Mouse (Mus musculus) stomach, embryonic 14.5 days (tissue): ENCODE measurements around the gene Irf4. TPM values are rescaled to one million over a fixed set of nuclear protein-coding genes. Genes with fewer than 3 reads are reported as not detected.
A peak's percentile ranks its signal among the peaks of the same experiment; 100 is the strongest.

Experiments used
- ATAC-seq: fragments of 200-750 bp; cut with Nextera tagmentation; 2 replicates; pipeline ENCODE4 v1.8.0; 2017; ENCODE audit warnings: low read depth, moderate TSS enrichment; ENCODE audit not compliant: insufficient number of reproducible peaks, insufficient read depth, low FRiP score
- H3K27ac ChIP-seq: fragments of 300-500 bp; sonication (generic); 2 replicates; pipeline ENCODE4 v1.5.1; 2014; ENCODE audit warnings: mild to moderate bottlenecking, low read length, moderate library complexity, mixed read lengths
- H3K27me3 ChIP-seq: fragments of 300-500 bp; sonication (generic); 2 replicates; pipeline ENCODE4 v1.6.1; 2014; ENCODE audit warnings: low read length, control low read depth, mixed read lengths; ENCODE audit not compliant: control insufficient read depth, insufficient read depth
- H3K36me3 ChIP-seq: fragments of 300-500 bp; sonication (generic); 2 replicates; pipeline ENCODE4 v1.6.1; 2014; ENCODE audit warnings: mild to moderate bottlenecking, control low read depth, low read length, moderate library complexity, mixed read lengths; ENCODE audit not compliant: control insufficient read depth, insufficient read depth
- H3K4me1 ChIP-seq: fragments of 300-500 bp; sonication (generic); 2 replicates; pipeline ENCODE4 v1.6.1; 2014; ENCODE audit warnings: low read length, control low read depth, mixed read lengths; ENCODE audit not compliant: control insufficient read depth, insufficient read depth
- H3K4me2 ChIP-seq: fragments of 300-500 bp; sonication (generic); replicated peaks from 2 replicates; pipeline ENCODE4 v1.6.1; 2014; ENCODE audit warnings: low read depth, low read length, control low read depth
- H3K4me3 ChIP-seq: fragments of 300-500 bp; sonication (generic); 2 replicates; pipeline ENCODE4 v1.5.1; 2014; ENCODE audit warnings: low read depth, low read length, control low read depth
- H3K9ac ChIP-seq: fragments of 300-500 bp; sonication (generic); replicated peaks from 2 replicates; pipeline ENCODE4 v1.6.1; 2014; ENCODE audit warnings: low read depth, mild to moderate bottlenecking, control low read depth, low read length, moderate library complexity, mixed read lengths
- H3K9me3 ChIP-seq: fragments of 300-500 bp; sonication (generic); 2 replicates; pipeline ENCODE4 v1.6.1; 2016; ENCODE audit warnings: low read depth, low read length, control low read depth; ENCODE audit not compliant: control insufficient read depth
- WGBS: fragments of 180-500 bp; shearing (Covaris S2); extraction: QIAGEN DNeasy Blood & Tissue Kit; methylation state at CpG from one replicate; pipeline ENCODE4 v1.1.7; 2014; 5-methylcytosine and 5-hydroxymethylcytosine counted together
- polyA plus RNA-seq: library from polyadenylated mRNA; unstranded; fragments of >200 nt; fragmentation: Nextera tagmentation; extraction: Ambion mirVana; gene quantifications from 2 replicates; pipeline ENCODE4 v1.2.1, GENCODE M21; 2014

Gene Irf4
- polyA plus RNA-seq, result 0.10 and 0.31 TPM in 2 replicates

GRCm38 (mm10) chr13:30749021-30749556, at the start of gene Irf4:
Irf4 (plus strand) TSS chr13:30749226.
- H3K4me1 ChIP-seq, result peaks cover 3% of the 10 kb centered on the region; the same call in 1 of the 2 replicates
- H3K4me3 ChIP-seq, result peak within 1 kb of the TSS; percentile 34
- no peak within 1 kb of the TSS for H3K9ac ChIP-seq
- H3K27ac ChIP-seq, result no peak within 1 kb of the TSS
- H3K4me2 ChIP-seq, result peak within 1 kb of the TSS; percentile 54
- peak; percentile 79; the same call in 1 of the 2 replicates for ATAC-seq
- H3K36me3 ChIP-seq, result no peaks in the 10 kb centered on the region
- H3K9me3 ChIP-seq, result no peaks in the 10 kb centered on the region
- H3K27me3 ChIP-seq, result peaks cover 30% of the 10 kb centered on the region
- under 1% methylated on average over 21 of the region's 21 CpGs for WGBS

- 97% methylated on average over 5 of the region's 5 CpGs for WGBS
- Histone ChIP-seq H3K4me2 (no peak overlapping the region), H3K9me3 (no peaks in the 10 kb centered on the region), H3K4me3 (no peak overlapping the region), H3K9ac (no peak overlapping the region), H3K27me3 (no peaks in the 10 kb centered on the region), H3K27ac (no peak overlapping the region), H3K36me3 (no peaks in the 10 kb centered on the region), H3K4me1 (no peaks in the 10 kb centered on the region)
- ATAC-seq, result no peak
These were observed 46.3 kb upstream of the Irf4 start for GRCm38 (mm10) chr13:30702695-30703094.

DNA sequence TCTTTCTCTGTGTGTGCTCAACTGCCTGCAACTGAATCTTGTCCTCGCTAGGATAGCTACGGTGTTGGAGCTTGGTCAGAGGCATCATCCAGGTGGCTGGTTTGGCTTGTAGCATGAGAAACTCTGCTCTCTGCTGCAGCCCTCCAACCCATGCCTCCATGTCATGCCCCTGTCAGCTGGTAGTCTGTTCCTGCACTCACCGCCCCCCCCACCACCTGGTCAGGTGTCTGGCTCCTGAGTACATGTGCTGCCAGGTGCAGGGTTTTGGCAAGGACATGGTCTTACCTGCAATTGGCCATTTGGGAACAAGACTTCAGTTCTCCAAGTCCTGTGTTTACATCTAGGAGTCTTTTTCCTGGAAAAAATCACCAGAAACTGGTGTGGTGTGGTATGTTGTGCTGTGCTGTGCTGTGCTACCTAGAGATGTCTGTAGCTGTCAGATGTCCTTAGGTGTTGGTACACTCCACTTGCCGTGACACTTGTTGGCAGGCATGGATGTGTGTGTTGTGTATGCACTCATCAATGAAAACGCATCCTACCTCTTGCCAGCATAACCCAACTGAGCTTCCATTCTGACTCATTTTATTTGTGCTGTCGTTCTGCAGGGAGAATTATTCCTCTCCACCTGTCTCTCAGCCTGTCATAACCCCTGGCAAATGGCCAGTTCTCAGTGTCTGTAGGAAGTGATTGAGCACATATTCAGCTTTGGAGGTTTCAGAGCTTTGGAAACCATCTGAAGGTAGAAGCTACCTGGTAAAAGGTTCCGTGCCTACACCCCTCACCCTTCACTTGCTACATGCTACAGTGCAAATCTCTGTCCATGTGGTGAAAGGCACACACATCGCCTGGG, 44.6 kb upstream of the Irf4 start:
- Histone ChIP-seq H3K4me2 (no peak overlapping the region), H3K9me3 (no peaks in the 10 kb centered on the region), H3K36me3 (no peaks in the 10 kb centered on the region), H3K4me3 (no peak overlapping the region), H3K27ac (no peak overlapping the region), H3K9ac (no peak overlapping the region), H3K4me1 (no peaks in the 10 kb centered on the region), H3K27me3 (no peaks in the 10 kb centered on the region)
- 82% methylated on average over 8 of the region's 8 CpGs for WGBS
- no peak for ATAC-seq

DNA sequence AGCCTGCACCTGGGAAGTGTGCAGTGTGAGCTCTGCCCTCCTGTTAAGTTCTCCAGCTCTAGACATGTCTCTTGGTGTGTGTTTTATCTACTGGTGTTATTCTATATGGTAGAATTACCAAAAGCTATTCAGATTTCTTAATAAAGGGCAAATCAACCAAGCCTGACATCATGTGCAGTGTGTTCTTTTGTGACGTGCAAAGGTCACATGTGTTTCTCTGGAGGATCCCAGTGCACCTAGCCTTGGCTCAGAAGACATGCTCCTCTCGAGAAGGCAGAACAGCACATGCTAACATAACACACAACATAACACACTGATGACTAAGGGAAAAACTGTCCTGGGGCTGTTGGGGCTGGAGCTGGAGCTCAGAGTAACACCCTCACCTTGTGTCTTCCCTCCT, 38.0 kb upstream of the Irf4 start:
- Histone ChIP-seq H3K9me3 (no peaks in the 10 kb centered on the region), H3K9ac (no peak overlapping the region)
- WGBS, result 76% methylated on average over 2 of the region's 2 CpGs

GRCm38 (mm10) chr13:30711711-30712110, 37.3 kb upstream of the Irf4 start:
- WGBS, result 96% methylated on average over 3 of the region's 3 CpGs
- no peak overlapping the region for H3K4me3 ChIP-seq

More for the DNA sequence above, 38.0 kb upstream of the Irf4 start:
- Histone ChIP-seq H3K4me3 (no peak overlapping the region), H3K4me1 (no peaks in the 10 kb centered on the region), H3K27ac (no peak overlapping the region), H3K4me2 (no peak overlapping the region), H3K27me3 (no peaks in the 10 kb centered on the region), H3K36me3 (no peaks in the 10 kb centered on the region)
- ATAC-seq, result no peak

DNA sequence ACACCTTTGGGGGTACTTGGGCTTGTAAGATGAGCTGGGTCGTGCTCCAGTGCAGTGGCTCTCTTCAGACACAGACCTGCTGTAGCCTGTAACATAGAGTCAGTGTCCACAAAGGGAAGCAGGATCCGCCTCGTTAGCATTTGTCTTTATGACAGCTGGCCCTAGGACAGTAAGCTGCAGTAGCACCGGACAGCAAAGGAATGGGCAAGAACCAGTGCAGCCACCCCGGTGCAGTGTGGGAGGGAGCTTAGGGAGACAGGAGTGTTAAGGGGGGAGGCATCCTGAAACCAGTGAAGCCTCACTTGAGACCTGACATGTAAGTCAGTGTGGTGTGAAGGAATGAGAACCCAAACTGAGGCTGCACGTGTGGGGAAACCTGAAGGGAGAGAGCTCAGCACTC, 36.7 kb upstream of the Irf4 start:
- Histone ChIP-seq H3K4me2 (no peak overlapping the region), H3K27ac (no peak overlapping the region), H3K36me3 (no peaks in the 10 kb centered on the region), H3K9ac (no peak overlapping the region), H3K4me3 (no peak overlapping the region), H3K9me3 (no peaks in the 10 kb centered on the region), H3K27me3 (no peaks in the 10 kb centered on the region), H3K4me1 (no peaks in the 10 kb centered on the region)
- 70% methylated on average over 6 of the region's 6 CpGs for WGBS
- no peak for ATAC-seq

More at GRCm38 (mm10) chr13:30711711-30712110, 37.3 kb upstream of the Irf4 start:
- Histone ChIP-seq H3K27ac (no peak overlapping the region), H3K4me2 (no peak overlapping the region), H3K36me3 (no peaks in the 10 kb centered on the region), H3K9ac (no peak overlapping the region), H3K4me1 (no peaks in the 10 kb centered on the region), H3K27me3 (no peaks in the 10 kb centered on the region), H3K9me3 (no peaks in the 10 kb centered on the region)
- no peak for ATAC-seq

DNA sequence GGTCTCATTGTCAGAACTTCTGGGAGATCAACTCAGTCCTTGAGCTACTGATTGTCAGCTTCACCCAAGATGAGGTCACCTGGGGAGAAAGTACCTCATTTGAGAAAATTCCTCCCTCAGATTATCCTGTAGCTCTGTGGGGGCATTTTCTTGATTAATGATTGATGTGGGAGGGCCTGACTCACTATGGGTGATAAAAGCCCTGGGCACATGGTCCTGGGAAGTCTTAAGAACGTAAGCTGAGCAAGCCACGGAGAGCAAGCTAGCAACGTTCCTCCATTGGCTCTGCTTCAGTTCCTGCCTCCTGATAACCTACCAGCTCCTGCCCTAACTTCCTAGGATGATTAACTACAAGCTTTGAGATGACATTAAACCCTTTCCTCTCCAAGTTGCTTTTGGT, 35.4 kb upstream of the Irf4 start:
- Histone ChIP-seq H3K36me3 (no peaks in the 10 kb centered on the region), H3K9ac (no peak overlapping the region), H3K4me3 (no peak overlapping the region), H3K4me2 (no peak overlapping the region), H3K27me3 (no peaks in the 10 kb centered on the region), H3K27ac (no peak overlapping the region), H3K4me1 (no peaks in the 10 kb centered on the region), H3K9me3 (no peaks in the 10 kb centered on the region)
- ATAC-seq, result no peak
- 55% methylated on average over 3 of the region's 3 CpGs for WGBS

GRCm38 (mm10) chr13:30714552-30714951, 34.5 kb upstream of the Irf4 start:
- Histone ChIP-seq H3K27me3 (no peaks in the 10 kb centered on the region), H3K4me3 (no peak overlapping the region)
- no peak for ATAC-seq

More at GRCm38 (mm10) chr13:30714552-30714951, 34.5 kb upstream of the Irf4 start:
- no peak overlapping the region for H3K27ac ChIP-seq
- 73% methylated on average over 6 of the region's 6 CpGs for WGBS
- no peaks in the 10 kb centered on the region for H3K9me3 ChIP-seq
- H3K4me2 ChIP-seq, result no peak overlapping the region
- no peaks in the 10 kb centered on the region for H3K4me1 ChIP-seq
- H3K36me3 ChIP-seq, result no peaks in the 10 kb centered on the region
- no peak overlapping the region for H3K9ac ChIP-seq
